Mouse (Mus musculus): ENCODE data around the gene Tmem72.

- TF ChIP-seq POLR2A (IDR thresholded peaks at IDR 0.05; ENCODE audit: control insufficient read depth, extremely low read depth, insufficient read depth, low read length, poor library complexity) (no peak), CTCF (IDR thresholded peaks at IDR 0.05; ENCODE audit: borderline replicate concordance, control insufficient read depth, extremely low read depth, insufficient read depth, low read length, poor library complexity) (no peak)
These were observed 65.1 kb downstream of the Tmem72 start for GRCm38 (mm10) chr6:116651437-116652118.
